Mouse (Mus musculus) CH12.LX (cell line): ENCODE measurements around the gene Wdr5.

ENCODE experiments used
- BHLHE40 ChIP-seq: IDR thresholded peaks from 2 replicates; pipeline ENCODE4 v1.6.1; 2011; ENCODE audit warnings: mild to moderate bottlenecking, low read depth, low read length, improper control_type of control experiment
- CTCF ChIP-seq, 2 experiments: IDR thresholded peaks in 1 of 2; conservative IDR thresholded peaks in 1 of 2; 2 replicates each; pipeline ENCODE4 v1.5.1; 2011 to 2012; ENCODE audit warnings: low read depth in 2 of 2, low read length in 2 of 2, improper control_type of control experiment in 1 of 2, inconsistent platforms in 1 of 2, mild to moderate bottlenecking in 1 of 2, moderate library complexity in 1 of 2
- EP300 ChIP-seq: IDR thresholded peaks from 2 replicates; pipeline ENCODE4 v1.6.1; 2011; ENCODE audit warnings: low read length, improper control_type of control experiment
- JUND ChIP-seq: conservative IDR thresholded peaks from 2 replicates; pipeline ENCODE4 v1.6.1; 2011; ENCODE audit warnings: low read depth, low read length, improper control_type of control experiment
- KAT2A ChIP-seq: IDR thresholded peaks from 2 replicates; pipeline ENCODE4 v1.6.1; 2012; ENCODE audit warnings: low read length, improper control_type of control experiment, inconsistent platforms; ENCODE audit not compliant: insufficient replicate concordance
- MAFK ChIP-seq: IDR thresholded peaks from 2 replicates; pipeline ENCODE4 v1.6.1; 2011; ENCODE audit warnings: low read length, improper control_type of control experiment; ENCODE audit not compliant: insufficient replicate concordance
- MYC ChIP-seq: IDR thresholded peaks from 2 replicates; pipeline ENCODE4 v1.6.1; 2011; ENCODE audit warnings: low read depth, mild to moderate bottlenecking, improper control_type of control experiment, low read length
- SMC3 ChIP-seq: IDR thresholded peaks from 2 replicates; pipeline ENCODE4 v1.6.1; 2011; ENCODE audit warnings: low read depth, low read length, improper control_type of control experiment
- TBP ChIP-seq: conservative IDR thresholded peaks from 2 replicates; pipeline ENCODE4 v1.6.1; 2011; ENCODE audit warnings: low read depth, low read length, improper control_type of control experiment
- UBTF ChIP-seq: IDR thresholded peaks from 2 replicates; pipeline ENCODE4 v1.6.1; 2012; ENCODE audit warnings: low read depth, mild to moderate bottlenecking, inconsistent platforms, low read length, improper control_type of control experiment, moderate library complexity
- USF1 ChIP-seq: IDR thresholded peaks from 2 replicates; pipeline ENCODE4 v1.6.1; 2014; ENCODE audit warnings: low read depth, mild to moderate bottlenecking, inconsistent platforms, low read length, improper control_type of control experiment
- ZNF384 ChIP-seq: IDR thresholded peaks from 2 replicates; pipeline ENCODE4 v1.6.1; 2012; ENCODE audit warnings: low read depth, low read length, improper control_type of control experiment, inconsistent platforms

DNA sequence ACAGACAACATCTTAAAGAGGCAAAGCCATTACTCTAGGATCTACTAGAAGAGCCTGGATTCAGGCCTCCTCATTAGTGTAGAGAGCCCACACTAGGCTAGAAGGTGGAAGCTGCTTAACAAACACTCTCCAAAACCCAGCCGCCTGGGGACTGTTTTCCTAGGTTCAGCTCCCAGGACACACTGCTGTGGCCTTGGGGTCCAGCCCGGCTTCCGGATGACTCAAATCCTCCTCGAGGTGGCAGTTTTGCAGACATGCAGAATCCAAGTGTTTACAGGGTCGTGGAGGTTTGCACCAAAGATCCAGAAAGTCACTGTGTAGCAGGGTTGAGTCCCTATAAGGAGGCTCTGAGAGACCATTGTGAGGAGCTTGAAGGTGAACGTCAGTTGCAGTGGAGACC lies 42.0 kb downstream of the Wdr5 start:
- no peak for TF ChIP-seq USF1
- TF ChIP-seq ZNF384 = no peak
- TF ChIP-seq KAT2A = no peak
- TF ChIP-seq CTCF (conservative IDR thresholded peaks at IDR 0.05 in 1 of 2, IDR thresholded peaks at IDR 0.05 in 1 of 2; ENCODE audit: low read depth in 2 of 2, low read length in 2 of 2) = no peak
- TF ChIP-seq JUND = no peak
- no peak for TF ChIP-seq BHLHE40
- no peak for TF ChIP-seq MYC
- TF ChIP-seq EP300 = no peak
- no peak for TF ChIP-seq UBTF
- TF ChIP-seq TBP = no peak
- TF ChIP-seq SMC3 = no peak
- no peak for TF ChIP-seq MAFK
